Mouse (Mus musculus) midbrain, embryonic 15.5 days (tissue): ENCODE measurements around the gene Ptrhd1. TPM values are rescaled to one million over a fixed set of nuclear protein-coding genes. Genes with fewer than 3 reads are reported as not detected.
"Not testable (repeated sequence)": the region's sequence is repeated elsewhere in the genome, so short reads cannot be mapped to it uniquely, and the experiment has no call there.

Experiments used
- ATAC-seq: fragments of 200-750 bp; cut with Nextera tagmentation; replicated peaks from 2 replicates; pipeline ENCODE4 v1.8.0; 2017; ENCODE audit warnings: moderate TSS enrichment
- H3K27ac ChIP-seq: fragments of 300-500 bp; sonication (generic); 2 replicates; pipeline ENCODE4 v1.5.1; 2015; ENCODE audit warnings: mild to moderate bottlenecking, inconsistent platforms
- H3K27me3 ChIP-seq: fragments of 300-500 bp; sonication (generic); replicated peaks from 2 replicates; pipeline ENCODE4 v1.6.1; 2015; ENCODE audit warnings: inconsistent platforms
- H3K36me3 ChIP-seq: fragments of 300-500 bp; sonication (generic); replicated peaks from 2 replicates; pipeline ENCODE4 v1.6.1; 2015; ENCODE audit warnings: inconsistent platforms
- H3K4me1 ChIP-seq: fragments of 300-500 bp; sonication (generic); 2 replicates; pipeline ENCODE4 v1.6.1; 2015; ENCODE audit warnings: inconsistent platforms
- H3K4me2 ChIP-seq: fragments of 300-500 bp; sonication (generic); 2 replicates; pipeline ENCODE4 v1.6.1; 2015; ENCODE audit warnings: inconsistent platforms, mild to moderate bottlenecking, moderate library complexity
- H3K4me3 ChIP-seq: fragments of 300-500 bp; sonication (generic); 2 replicates; pipeline ENCODE4 v1.5.1; 2015; ENCODE audit warnings: mild to moderate bottlenecking, inconsistent platforms
- H3K9ac ChIP-seq: fragments of 300-500 bp; sonication (generic); 2 replicates; pipeline ENCODE4 v1.6.1; 2015; ENCODE audit warnings: mild to moderate bottlenecking, inconsistent platforms
- H3K9me3 ChIP-seq: fragments of 300-500 bp; sonication (generic); 2 replicates; pipeline ENCODE4 v1.6.1; 2016; ENCODE audit warnings: inconsistent platforms
- WGBS: fragments of 180-500 bp; shearing (Covaris S2); methylation state at CpG from one replicate; pipeline ENCODE4 v1.1.7; 2015; ENCODE audit warnings: mixed read lengths; 5-methylcytosine and 5-hydroxymethylcytosine counted together
- polyA plus RNA-seq: library from polyadenylated mRNA; unstranded; fragments of >200 nt; fragmentation: Nextera tagmentation; extraction: Ambion mirVana; gene quantifications from 2 replicates; pipeline ENCODE4 v1.2.1, GENCODE M21; 2015

Gene Ptrhd1
- polyA plus RNA-seq, 1 experiment from 2014 or later: 5.1 TPM

- Histone ChIP-seq H3K4me1 (no peaks in the 10 kb centered on the region), H3K4me3 (no peak overlapping the region), H3K4me2 (no peak overlapping the region), H3K27ac (no peak overlapping the region), H3K36me3 (peaks cover 8% of the 10 kb centered on the region; the same call in 1 of the 2 replicates), H3K27me3 (no peaks in the 10 kb centered on the region), H3K9ac (no peak overlapping the region), H3K9me3 (no peaks in the 10 kb centered on the region)
- no peak for ATAC-seq
- WGBS: 93% methylated on average over 11 of the region's 11 CpGs
These were observed 27.7 kb upstream of the Ptrhd1 start for GRCm38 (mm10) chr12:4206106-4206505.

GRCm38 (mm10) chr12:4208405-4209133 lies 25.3 kb upstream of the Ptrhd1 start:
- Histone ChIP-seq H3K4me3 (no peak overlapping the region), H3K4me1 (no peaks in the 10 kb centered on the region), H3K27me3 (no peaks in the 10 kb centered on the region), H3K9ac (no peak overlapping the region), H3K4me2 (no peak overlapping the region), H3K9me3 (no peaks in the 10 kb centered on the region), H3K27ac (no peak overlapping the region), H3K36me3 (peaks cover 17% of the 10 kb centered on the region; the same call in 1 of the 2 replicates)
- ATAC-seq: no peak
- WGBS: 80% methylated on average over 13 of the region's 15 CpGs

GRCm38 (mm10) chr12:4209196-4209595 lies 24.6 kb upstream of the Ptrhd1 start:
- H3K4me3 ChIP-seq: no peak overlapping the region
- H3K4me2 ChIP-seq: no peak overlapping the region
- H3K9me3 ChIP-seq: no peaks in the 10 kb centered on the region
- 97% methylated on average over 9 of the region's 9 CpGs for WGBS
- H3K9ac ChIP-seq: no peak overlapping the region
- H3K27me3 ChIP-seq: no peaks in the 10 kb centered on the region
- peaks cover 23% of the 10 kb centered on the region; the same call in 1 of the 2 replicates for H3K36me3 ChIP-seq
- no peak overlapping the region for H3K27ac ChIP-seq
- H3K4me1 ChIP-seq: no peaks in the 10 kb centered on the region
- no peak for ATAC-seq

GRCm38 (mm10) chr12:4211174-4211573 lies 22.7 kb upstream of the Ptrhd1 start:
- Histone ChIP-seq H3K9me3 (no peaks in the 10 kb centered on the region), H3K36me3 (peaks cover 18% of the 10 kb centered on the region; the same call in 1 of the 2 replicates), H3K9ac (no peak overlapping the region), H3K4me3 (no peak overlapping the region), H3K4me1 (no peaks in the 10 kb centered on the region), H3K27ac (no peak overlapping the region), H3K27me3 (no peaks in the 10 kb centered on the region), H3K4me2 (no peak overlapping the region)
- no peak for ATAC-seq
- 93% methylated on average over 9 of the region's 9 CpGs for WGBS

GRCm38 (mm10) chr12:4212908-4213307 lies 20.9 kb upstream of the Ptrhd1 start:
- H3K36me3 ChIP-seq: peaks cover 17% of the 10 kb centered on the region; the same call in 1 of the 2 replicates
- no peak for ATAC-seq

GRCm38 (mm10) chr12:4230156-4230555 lies 3.7 kb upstream of the Ptrhd1 start:
- Histone ChIP-seq H3K4me1 (peaks cover 18% of the 10 kb centered on the region), H3K27me3 (no peaks in the 10 kb centered on the region), H3K4me2 (no peak overlapping the region), H3K27ac (no peak overlapping the region), H3K36me3 (0 out of 2 replicates have a peak, but pooled peaks cover 5% of the 10 kb centered on the region), H3K4me3 (no peak overlapping the region), H3K9me3 (no peaks in the 10 kb centered on the region), H3K9ac (no peak overlapping the region)
- ATAC-seq: no peak
- WGBS: 95% methylated on average over 7 of the region's 7 CpGs

More at GRCm38 (mm10) chr12:4212908-4213307, 20.9 kb upstream of the Ptrhd1 start:
- WGBS: 61% methylated on average over 8 of the region's 8 CpGs
- H3K27ac ChIP-seq: no peak overlapping the region
- H3K27me3 ChIP-seq: no peaks in the 10 kb centered on the region
- H3K9ac ChIP-seq: no peak overlapping the region
- no peaks in the 10 kb centered on the region for H3K9me3 ChIP-seq
- no peaks in the 10 kb centered on the region for H3K4me1 ChIP-seq
- H3K4me3 ChIP-seq: no peak overlapping the region
- no peak overlapping the region for H3K4me2 ChIP-seq

- Histone ChIP-seq H3K9me3 (no peaks in the 10 kb centered on the region), H3K4me1 (peaks cover 18% of the 10 kb centered on the region), H3K9ac (no peak overlapping the region), H3K36me3 (no peaks in the 10 kb centered on the region), H3K4me3 (0 out of 2 replicates have a peak overlapping the region, but pooled peaks have one; percentile 71), H3K27ac (no peak overlapping the region), H3K27me3 (no peaks in the 10 kb centered on the region), H3K4me2 (peak overlapping the region; percentile 87; the same call in 1 of the 2 replicates)
- ATAC-seq: no peak
- 59% methylated on average over 4 of the region's 4 CpGs for WGBS
These were observed 1.1 kb upstream of the Ptrhd1 start for GRCm38 (mm10) chr12:4232777-4233176.

- Histone ChIP-seq H3K4me3 (no peak overlapping the region), H3K9me3 (no peaks in the 10 kb centered on the region), H3K4me1 (peaks cover 14% of the 10 kb centered on the region), H3K27ac (no peak overlapping the region), H3K27me3 (no peaks in the 10 kb centered on the region), H3K4me2 (no peak overlapping the region), H3K9ac (no peak overlapping the region), H3K36me3 (no peaks in the 10 kb centered on the region)
- 93% methylated on average over 15 of the region's 15 CpGs for WGBS
- ATAC-seq: no peak
These were observed 3.7 kb downstream of the Ptrhd1 start for GRCm38 (mm10) chr12:4237481-4237880.

- H3K9ac ChIP-seq, H3K36me3 ChIP-seq, H3K27me3 ChIP-seq, H3K27ac ChIP-seq, H3K4me1 ChIP-seq, ATAC-seq, H3K9me3 ChIP-seq, H3K4me2 ChIP-seq, H3K4me3 ChIP-seq: not testable (repeated sequence)
- WGBS: 81% methylated on average over 8 of the region's 8 CpGs
These were observed 6.5 kb downstream of the Ptrhd1 start for GRCm38 (mm10) chr12:4240281-4240680.

GRCm38 (mm10) chr12:4243805-4244204 lies 10.0 kb downstream of the Ptrhd1 start:
- no peaks in the 10 kb centered on the region for H3K4me1 ChIP-seq
- 86% methylated on average over 2 of the region's 2 CpGs for WGBS
- no peak overlapping the region for H3K4me3 ChIP-seq
- H3K9me3 ChIP-seq: no peaks in the 10 kb centered on the region
- H3K36me3 ChIP-seq: 0 out of 2 replicates have a peak, but pooled peaks cover 3% of the 10 kb centered on the region
- H3K27me3 ChIP-seq: no peaks in the 10 kb centered on the region
- H3K27ac ChIP-seq: no peak overlapping the region
- H3K9ac ChIP-seq: no peak overlapping the region
- H3K4me2 ChIP-seq: no peak overlapping the region
- no peak for ATAC-seq

GRCm38 (mm10) chr12:4245742-4246141 lies 11.9 kb downstream of the Ptrhd1 start:
- no peaks in the 10 kb centered on the region for H3K4me1 ChIP-seq
- 90% methylated on average over 10 of the region's 10 CpGs for WGBS
- no peak overlapping the region for H3K27ac ChIP-seq
- ATAC-seq: no peak
- H3K9me3 ChIP-seq: no peaks in the 10 kb centered on the region
- H3K27me3 ChIP-seq: no peaks in the 10 kb centered on the region
- H3K9ac ChIP-seq: no peak overlapping the region
- 0 out of 2 replicates have a peak, but pooled peaks cover 3% of the 10 kb centered on the region for H3K36me3 ChIP-seq
- H3K4me2 ChIP-seq: no peak overlapping the region
- no peak overlapping the region for H3K4me3 ChIP-seq

GRCm38 (mm10) chr12:4249786-4250185 lies 16.0 kb downstream of the Ptrhd1 start:
- Histone ChIP-seq H3K27me3 (no peaks in the 10 kb centered on the region), H3K36me3 (peaks cover 21% of the 10 kb centered on the region), H3K9me3 (no peaks in the 10 kb centered on the region), H3K27ac (no peak overlapping the region), H3K4me2 (no peak overlapping the region), H3K4me3 (no peak overlapping the region), H3K4me1 (no peaks in the 10 kb centered on the region), H3K9ac (no peak overlapping the region)
- 85% methylated on average over 6 of the region's 6 CpGs for WGBS
- ATAC-seq: no peak
